Mouse (Mus musculus) central nervous system, embryonic 14 days (tissue): ENCODE measurements around the gene Olfr1030. TPM values are rescaled to one million over a fixed set of nuclear protein-coding genes. Genes with fewer than 3 reads are reported as not detected.

Source experiments
- polyA plus RNA-seq: library from polyadenylated mRNA; depleted of rRNA; stranded (reverse); fragments of >200 nt; gene quantifications from 2 replicates; pipeline ENCODE4 v1.2.3, GENCODE M21; 2012; rRNA removed

The Olfr1030 gene
- polyA plus RNA-seq: not detected in 2 replicates

GRCm38 (mm10) chr2:85978976-85979375 is at the start of gene Olfr1030:
Gene Olfr1030, plus strand, starts transcription at chr2:85979276.

DNA sequence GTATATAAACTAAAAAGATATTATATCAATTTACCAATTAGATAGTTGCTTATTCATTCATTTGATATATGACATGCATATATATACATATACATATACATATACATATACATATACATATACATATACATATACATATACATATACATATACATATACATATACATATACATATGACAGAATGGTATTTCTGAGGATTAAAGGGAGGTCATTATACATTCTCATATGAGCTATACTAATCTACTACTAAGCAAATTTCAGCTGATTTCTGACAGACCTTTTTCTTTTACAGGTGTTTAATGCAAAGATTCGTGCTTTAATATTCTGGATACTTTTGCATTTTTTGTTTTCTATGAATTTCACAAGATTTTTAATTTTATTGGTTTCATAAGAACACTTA is 28.9 kb upstream of the Olfr1030 start, which contains the start of gene Olfr1028:
Gene Olfr1028, plus strand, starts transcription at position 301 of the 400 bp plus-strand sequence.

GRCm38 (mm10) chr2:85973595-85973994 is 5.5 kb upstream of the Olfr1030 start, which contains the start of gene Olfr1029:
Gene Olfr1029, plus strand, starts transcription at chr2:85973895.

GRCm38 (mm10) chr2:85990004-85990403 is 10.9 kb downstream of the Olfr1030 start, which contains the start of gene Olfr1031:
Gene Olfr1031, plus strand, starts transcription at chr2:85990304.

GRCm38 (mm10) chr2:86005240-86005639 is 26.2 kb downstream of the Olfr1030 start, which contains the start of gene Olfr1032:
Gene Olfr1032, plus strand, starts transcription at chr2:86005540.

GRCm38 (mm10) chr2:86020406-86020805 is 41.3 kb downstream of the Olfr1030 start, which contains the start of gene Olfr1033:
Gene Olfr1033, plus strand, starts transcription at chr2:86020633.

Other genes with a start within 250 kb of the Olfr1030 start
- gene Olfr1012, start 216.5 kb upstream of the Olfr1030 start, polyA plus RNA-seq: not detected in 2 replicates
- not detected in 2 replicates for gene Olfr1013, start 212.2 kb upstream of the Olfr1030 start, polyA plus RNA-seq
- gene Olfr1014, start 206.6 kb upstream of the Olfr1030 start, polyA plus RNA-seq: not detected in 2 replicates
- gene Olfr1015, start 197.3 kb upstream of the Olfr1030 start, polyA plus RNA-seq: not detected in 2 replicates
- gene Olfr1016, start 176.7 kb upstream of the Olfr1030 start, polyA plus RNA-seq: not detected in 2 replicates
- gene Olfr1018, start 160.8 kb upstream of the Olfr1030 start, polyA plus RNA-seq: not detected in 2 replicates
- gene Olfr1019, start 133.8 kb upstream of the Olfr1030 start, polyA plus RNA-seq: not detected in 2 replicates
- gene Olfr1020, start 132.2 kb upstream of the Olfr1030 start, polyA plus RNA-seq: not detected in 2 replicates
- not detected in 2 replicates for gene Olfr1022, start 110.7 kb upstream of the Olfr1030 start, polyA plus RNA-seq
- not detected in 2 replicates for gene Olfr1023, start 93.6 kb upstream of the Olfr1030 start, polyA plus RNA-seq
- not detected in 2 replicates for gene Olfr1024, start 74.2 kb upstream of the Olfr1030 start, polyA plus RNA-seq
- gene Olfr1025-ps1, start 64.1 kb upstream of the Olfr1030 start, polyA plus RNA-seq: not detected in 2 replicates
- not detected in 2 replicates for gene Olfr1026, start 57.7 kb upstream of the Olfr1030 start, polyA plus RNA-seq
- not detected in 2 replicates for gene Olfr1028, start 28.8 kb upstream of the Olfr1030 start, polyA plus RNA-seq
- gene Olfr1029, start 5.4 kb upstream of the Olfr1030 start, polyA plus RNA-seq: not detected in 2 replicates
- gene Olfr1031, start 11.0 kb downstream of the Olfr1030 start, polyA plus RNA-seq: not detected in 2 replicates
- gene Olfr1032, start 26.3 kb downstream of the Olfr1030 start, polyA plus RNA-seq: not detected in 2 replicates
- 0.02 and 0.25 TPM in 2 replicates for gene Olfr1033, start 41.4 kb downstream of the Olfr1030 start, polyA plus RNA-seq
- gene Olfr1034, start 66.6 kb downstream of the Olfr1030 start, polyA plus RNA-seq: 0.04 TPM in 1 of 2 replicates, not detected in the other
- not detected in 2 replicates for gene Olfr1036, start 94.7 kb downstream of the Olfr1030 start, polyA plus RNA-seq
- gene Olfr1037, start 108.1 kb downstream of the Olfr1030 start, polyA plus RNA-seq: not detected in 2 replicates
- gene Olfr1039, start 156.7 kb downstream of the Olfr1030 start, polyA plus RNA-seq: not detected in 2 replicates
- gene Olfr1040, start 167.5 kb downstream of the Olfr1030 start, polyA plus RNA-seq: not detected in 2 replicates
- gene Olfr1042, start 182.6 kb downstream of the Olfr1030 start, polyA plus RNA-seq: not detected in 2 replicates
- gene Olfr1043, start 188.2 kb downstream of the Olfr1030 start, polyA plus RNA-seq: not detected in 2 replicates
- not detected in 2 replicates for gene Olfr1044, start 198.5 kb downstream of the Olfr1030 start, polyA plus RNA-seq
- not detected in 2 replicates for gene Olfr52, start 206.4 kb downstream of the Olfr1030 start, polyA plus RNA-seq
- gene Olfr1045, start 223.7 kb downstream of the Olfr1030 start, polyA plus RNA-seq: not detected in 2 replicates
- not detected in 2 replicates for gene Olfr1046, start 240.0 kb downstream of the Olfr1030 start, polyA plus RNA-seq